Mouse (Mus musculus) R1 (cell line): ENCODE measurements at regions not wholly inside any gene's neighbourhood (a gene's known extent, or its start where the extent isn't known, plus 50 kb on each side); places are given as distances from the start of the nearest gene placed in this dataset.
A peak's percentile ranks its signal among the peaks of the same experiment; 100 is the strongest.

ENCODE experiments used
- DNase-seq: peaks from one replicate; pipeline ENCODE4 v3.0.0-alpha.2; 2018; ENCODE audit warnings: low read depth, low spot score

GRCm38 (mm10) chr5:142281997-142282396 lies 119.3 kb upstream of the Foxk1 start:
- DNase-seq: peak; percentile 12

GRCm38 (mm10) chr5:142287981-142288380 lies 113.3 kb upstream of the Foxk1 start:
- no peak for DNase-seq

DNA sequence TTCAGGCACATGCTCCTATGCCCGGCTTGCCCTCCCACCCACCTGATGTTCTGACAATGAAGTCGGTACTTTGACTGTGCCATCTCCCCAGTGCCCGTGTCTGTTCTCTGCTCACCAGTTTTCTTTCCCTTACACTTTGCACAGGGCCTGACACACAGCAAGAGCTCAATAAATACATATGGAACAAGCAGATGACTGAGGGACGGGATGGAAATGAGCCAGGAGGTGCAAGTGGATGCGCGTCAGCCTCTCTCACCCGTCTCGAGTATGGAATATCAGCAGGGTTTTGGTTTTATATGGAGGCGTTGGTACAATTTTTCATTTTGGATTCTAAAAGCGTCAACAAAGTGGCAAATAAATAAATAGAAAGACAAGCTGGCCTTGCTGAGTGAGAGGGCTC lies 109.8 kb upstream of the Foxk1 start:
- DNase-seq: no peak

- DNase-seq: peak; percentile 67
Measured at GRCm38 (mm10) chr5:142296401-142296800, 104.9 kb upstream of the Foxk1 start.

GRCm38 (mm10) chr5:142299621-142300020 lies 101.7 kb upstream of the Foxk1 start:
- DNase-seq: no peak

- DNase-seq: peak; percentile 69
Measured at GRCm38 (mm10) chr5:142308511-142308910, 92.8 kb upstream of the Foxk1 start.

DNA sequence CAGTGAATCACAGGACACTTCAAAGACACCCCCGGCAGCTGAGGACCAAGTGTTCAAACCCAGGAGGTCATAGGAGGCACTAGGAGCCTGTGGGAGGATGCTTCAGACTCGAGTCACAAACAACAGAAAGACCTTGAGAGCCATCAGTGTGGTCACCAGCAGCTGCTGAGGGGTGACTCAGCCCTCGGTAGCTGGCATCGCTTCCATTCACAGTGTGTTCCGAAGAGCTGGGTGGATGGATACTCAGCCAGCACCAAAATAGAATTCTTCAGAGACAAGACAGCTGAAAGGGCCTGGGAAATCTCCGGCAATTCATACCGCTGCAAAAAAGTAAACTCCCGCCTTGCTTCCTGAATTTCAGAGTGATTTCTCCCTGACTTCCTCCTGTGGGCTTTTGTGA lies 87.4 kb upstream of the Foxk1 start:
- DNase-seq: no peak

GRCm38 (mm10) chr5:142314466-142314865 lies 86.8 kb upstream of the Foxk1 start:
- DNase-seq: no peak

GRCm38 (mm10) chr5:142319268-142319667 lies 82.0 kb upstream of the Foxk1 start:
- peak; percentile 85 for DNase-seq

DNA sequence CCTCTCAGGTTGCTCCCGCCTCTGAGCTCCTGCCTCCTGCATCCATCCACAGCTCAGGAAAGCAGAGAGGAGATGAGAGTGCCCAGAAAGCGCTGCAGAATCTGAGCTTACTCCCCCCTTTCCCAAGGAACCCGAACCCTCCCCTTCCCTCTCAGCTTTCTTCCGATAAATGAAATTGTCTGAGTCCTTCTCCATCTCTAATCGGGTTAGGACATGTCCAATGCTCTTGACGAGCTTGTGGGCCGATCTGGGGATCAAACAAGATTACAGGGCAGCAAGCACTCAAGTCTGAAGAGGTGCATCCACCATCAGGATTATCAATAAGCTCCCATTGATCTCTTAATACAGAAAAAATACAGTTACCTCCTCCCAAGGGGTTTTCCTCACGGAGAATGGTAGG lies 80.0 kb upstream of the Foxk1 start:
- DNase-seq: no peak

DNA sequence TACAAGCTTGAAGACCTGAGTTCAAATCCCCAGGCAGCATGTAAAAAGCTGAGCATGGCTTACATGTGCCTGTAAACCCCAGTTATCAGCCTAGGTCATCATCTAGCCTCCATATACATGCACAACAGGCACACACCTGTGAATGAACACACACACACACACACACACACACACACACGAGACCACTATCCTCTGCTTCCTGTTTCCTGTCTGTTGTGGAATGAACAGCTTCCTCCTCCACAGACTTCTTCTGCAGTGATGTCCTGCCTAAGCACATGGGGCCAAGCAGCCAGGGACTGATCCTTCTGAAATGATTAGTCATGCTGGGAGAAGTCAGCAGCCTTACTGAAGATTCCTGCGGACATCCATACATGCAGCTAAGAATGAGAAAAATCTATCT lies 76.4 kb upstream of the Foxk1 start:
- no peak for DNase-seq

DNA sequence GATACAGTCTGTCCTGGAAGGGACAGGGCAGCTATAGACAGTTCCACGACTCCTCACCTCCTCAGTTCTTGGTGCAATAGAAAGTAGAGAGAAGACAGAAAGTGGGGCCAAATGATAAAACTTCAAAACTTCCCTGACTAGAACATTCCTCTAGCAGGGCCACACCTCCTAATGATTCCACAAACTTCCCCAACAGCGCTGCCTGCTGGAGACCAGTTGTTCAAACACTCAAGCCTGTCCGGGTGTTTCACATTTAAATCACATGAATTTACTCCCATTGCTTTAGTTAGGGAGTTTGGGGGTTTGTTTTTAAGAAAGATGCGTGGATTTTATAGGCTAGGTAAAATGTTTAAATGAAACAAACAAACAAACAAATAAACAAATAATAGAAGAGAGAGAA lies 75.7 kb upstream of the Foxk1 start:
- DNase-seq: peak; percentile 84

DNA sequence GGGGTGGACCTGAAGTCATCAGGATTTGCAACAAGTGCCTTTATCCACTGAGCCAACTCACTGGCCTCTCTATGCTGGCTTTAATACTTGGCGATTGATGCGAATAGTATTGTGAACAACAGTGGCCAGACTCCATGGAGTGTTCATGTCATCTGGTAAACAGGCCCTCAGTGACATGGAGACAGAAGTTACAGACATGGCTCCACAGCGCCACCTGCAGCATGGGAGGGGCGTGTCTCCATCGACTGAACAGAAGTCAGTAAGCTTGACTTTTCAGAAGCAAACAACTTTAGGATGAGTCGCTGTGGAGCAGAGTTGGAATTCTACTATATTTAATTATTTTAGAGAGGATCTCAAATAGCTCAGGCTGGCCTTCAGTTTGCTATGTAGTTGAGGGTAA lies 74.0 kb upstream of the Foxk1 start:
- DNase-seq: peak; percentile 91

DNA sequence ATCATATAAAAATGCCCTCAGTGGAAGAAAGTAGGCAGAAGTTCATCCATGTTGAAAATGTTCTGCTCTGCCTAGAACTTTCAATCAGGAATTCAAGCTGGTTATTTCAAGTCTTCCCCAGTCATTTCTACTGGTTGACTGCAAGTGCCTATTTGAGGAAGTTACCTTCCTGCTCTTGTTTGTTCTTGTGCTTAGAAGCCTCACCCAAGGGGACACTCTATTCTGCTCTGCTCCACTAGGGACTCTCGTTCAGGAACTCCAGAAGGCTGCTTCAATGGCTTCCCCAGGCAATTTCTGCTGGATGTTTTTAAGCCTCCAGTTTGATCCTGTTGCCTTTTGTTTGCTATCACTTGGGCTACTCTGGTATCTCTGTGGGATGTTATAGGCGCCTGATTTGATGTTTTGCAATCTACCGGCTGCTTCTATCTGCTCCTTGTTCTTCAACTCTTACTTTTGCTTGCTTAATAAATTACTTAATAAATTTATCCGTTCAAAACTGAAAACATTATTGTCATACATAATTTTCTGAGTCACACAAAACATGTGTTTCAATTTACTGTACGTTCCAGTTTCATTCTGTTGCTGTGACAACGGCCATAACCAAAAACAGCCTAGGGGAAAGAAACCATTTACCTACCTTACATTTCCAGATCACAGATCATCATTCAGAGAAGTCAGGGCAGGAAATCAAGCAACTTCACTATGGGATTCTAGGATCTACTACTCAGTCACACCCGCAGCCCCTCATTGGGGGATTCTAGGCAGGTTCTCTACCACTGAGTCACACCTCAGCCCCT lies 71.4 kb upstream of the Foxk1 start:
- DNase-seq: no peak

GRCm38 (mm10) chr5:142332744-142333143 lies 68.6 kb upstream of the Foxk1 start:
- DNase-seq: peak; percentile 74

- no peak for DNase-seq
Measured at GRCm38 (mm10) chr5:142337436-142337835, 63.9 kb upstream of the Foxk1 start.

DNA sequence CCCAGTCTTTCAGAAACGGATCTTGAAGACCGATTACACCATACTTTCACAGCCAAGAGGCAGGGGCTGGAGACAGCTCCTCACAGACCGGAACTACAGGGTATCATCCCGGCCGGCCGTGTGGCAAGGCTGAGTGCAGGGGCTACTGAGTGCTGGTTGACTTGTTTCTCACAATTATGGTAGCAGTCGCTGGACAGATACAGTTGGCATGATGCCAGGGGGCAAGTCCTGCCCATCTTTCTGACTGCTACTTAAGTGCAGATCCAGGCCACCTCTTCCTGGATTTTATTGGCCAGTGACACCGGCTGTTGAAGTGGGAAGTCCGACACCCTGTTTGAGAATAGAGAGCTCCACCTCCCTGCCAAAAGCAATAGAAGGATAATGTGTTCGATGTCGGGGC lies 63.2 kb upstream of the Foxk1 start:
- no peak for DNase-seq

DNA sequence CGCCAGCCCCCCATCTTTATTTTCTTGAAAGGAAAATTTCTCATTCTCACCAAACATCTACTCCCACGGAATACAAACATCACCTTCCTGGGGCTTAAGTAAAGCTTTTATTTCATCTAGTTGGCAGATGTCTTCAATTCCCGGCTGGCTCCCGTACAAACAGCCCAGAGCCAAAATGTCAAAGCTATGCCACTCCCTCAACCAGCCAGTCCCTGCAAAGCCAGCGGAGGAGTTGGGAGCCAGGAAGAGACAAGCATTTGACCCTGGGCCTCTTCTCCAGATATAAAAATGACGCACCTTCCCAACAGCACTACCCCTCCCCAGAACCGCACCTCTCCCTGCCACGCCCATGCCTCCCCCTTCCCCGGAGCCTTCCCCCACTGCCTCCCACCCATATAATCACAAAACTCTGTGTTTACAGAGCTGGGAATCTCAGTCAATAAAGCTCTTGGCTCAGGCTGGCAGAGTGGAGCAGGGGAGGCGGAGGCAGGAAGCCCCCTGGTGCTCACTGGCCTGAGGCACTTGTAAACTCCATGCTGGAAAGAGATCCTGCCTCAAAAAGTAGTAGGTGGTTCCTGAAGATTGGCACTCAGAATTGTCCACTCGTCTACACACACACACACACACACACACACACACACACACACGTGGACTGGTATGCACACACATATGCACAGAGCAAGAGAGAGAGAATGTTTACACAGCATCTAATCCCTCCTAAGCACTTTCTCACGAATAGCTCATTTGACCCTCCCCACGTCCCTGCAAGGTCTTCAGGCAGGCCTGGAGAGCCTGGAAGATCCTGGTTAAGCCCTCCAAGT lies 60.9 kb upstream of the Foxk1 start:
- DNase-seq: no peak

- no peak for DNase-seq
Measured at GRCm38 (mm10) chr5:142341026-142341432, 60.3 kb upstream of the Foxk1 start.

DNA sequence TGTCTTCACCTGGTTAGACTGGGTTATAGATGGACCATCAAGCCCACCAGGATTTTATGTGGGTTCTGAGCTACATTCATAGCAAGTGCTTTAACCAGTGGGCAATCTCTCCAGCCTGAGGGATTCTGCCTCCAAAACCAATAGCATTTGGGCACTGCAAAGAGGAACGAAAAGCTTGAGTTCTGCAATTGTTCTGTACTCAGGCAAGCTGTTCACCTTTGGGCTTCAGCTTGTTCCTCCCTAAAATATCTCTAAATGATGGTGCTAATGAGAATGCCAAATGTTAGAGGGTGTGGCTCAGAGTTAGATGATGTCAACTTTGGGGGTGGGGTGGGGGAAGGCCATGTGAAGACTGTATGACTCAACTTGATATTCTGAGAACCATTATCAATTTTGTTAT lies 54.8 kb upstream of the Foxk1 start:
- DNase-seq: no peak

GRCm38 (mm10) chr5:142350574-142350973 lies 50.7 kb upstream of the Foxk1 start:
- peak; percentile 87 for DNase-seq
